Comparison of ENCODE assay signal across 34 mouse cellular contexts in the genomic region with DNA sequence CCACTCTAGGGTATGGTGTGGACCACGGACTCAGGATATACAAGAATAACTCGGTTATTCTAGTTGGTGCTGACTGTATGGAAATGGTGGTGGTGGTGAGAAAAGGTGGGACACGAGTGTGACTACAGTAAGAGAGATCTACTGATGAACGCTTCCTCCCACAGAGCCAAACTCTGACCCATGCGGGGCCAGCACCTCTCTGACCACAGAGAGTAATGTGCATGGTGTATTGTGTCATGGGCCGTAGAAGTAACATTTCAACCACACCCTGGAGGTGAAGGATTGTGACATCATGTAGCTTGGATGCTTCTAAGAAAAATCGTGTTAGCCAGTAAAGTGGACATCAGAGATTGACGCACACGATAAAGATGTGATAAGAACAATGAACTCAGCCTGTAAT. TPM values are rescaled to one million over a fixed set of nuclear protein-coding genes. Genes with fewer than 3 reads are reported as not detected.
DNase-seq lines count a peak whose midpoint lies in the region; ATAC-seq lines count a peak whose summit lies in the region.
"Had no signal": no experiment of that assay in that cellular context is flagged by ENCODE, and none has a peak within 500 bp of the region (broad histone marks: within the 10 kb centered on the region; RNA-seq: fewer than 3 reads in every experiment).

No protein-coding gene starts in this region.

- no peak overlapping the region for H3K4me3 ChIP-seq in midbrain, embryonic 15.5 days
- H3K4me3 ChIP-seq: forebrain, embryonic 10.5 days; forebrain, embryonic 13.5 days; gastrocnemius, adult 2 months; heart, adult 2 months; heart, embryonic 10.5 days; heart, embryonic 13.5 days had no signal

- no peak overlapping the region for H3K9ac ChIP-seq in midbrain, embryonic 15.5 days
- H3K9ac ChIP-seq: forebrain, embryonic 13.5 days; heart, embryonic 13.5 days; hindbrain, embryonic 14.5 days had no signal

- no peaks in the 10 kb centered on the region for H3K36me3 ChIP-seq in midbrain, embryonic 15.5 days (replicated peaks)
- H3K36me3 ChIP-seq: forebrain, embryonic 10.5 days; heart, embryonic 10.5 days; heart, embryonic 13.5 days had no signal

- WGBS in midbrain, embryonic 15.5 days: 93% methylated on average over 9 of the region's 9 CpGs

- no peaks in the 10 kb centered on the region for H3K4me1 ChIP-seq in midbrain, embryonic 15.5 days
- H3K4me1 ChIP-seq: forebrain, embryonic 13.5 days had no signal

- H3K27ac ChIP-seq in midbrain, embryonic 15.5 days: no peak overlapping the region
- H3K27ac ChIP-seq: forebrain, embryonic 10.5 days; forebrain, embryonic 13.5 days; gastrocnemius, adult 2 months; heart, adult 2 months; heart, embryonic 10.5 days; heart, embryonic 13.5 days; hindbrain, embryonic 14.5 days; hindbrain, postnatal 0 days had no signal

- peak; percentile 31 for DNase-seq in lung, postnatal 36 days
- DNase-seq in lung, postnatal 4 days: no peak
- no peak for DNase-seq in embryo, embryonic 10 days (ENCODE audit: low spot score)
- no peak for DNase-seq in frontal cortex, postnatal 36 days (ENCODE audit: low spot score in 2 of 2)
- DNase-seq: adrenal gland, postnatal 10 days; adrenal gland, postnatal 36 days; cerebellum, adult 11 months; cerebellum, adult 2 months; cerebellum, adult 9-11 months; cerebellum, postnatal 36 days; gastrocnemius, adult 2 months; gastrocnemius, postnatal 25 days; heart, adult 2 months; heart, postnatal 14 days; heart, postnatal 4 days had no signal

- H3K27me3 ChIP-seq in midbrain, embryonic 15.5 days (replicated peaks): no peaks in the 10 kb centered on the region
- H3K27me3 ChIP-seq: forebrain, embryonic 13.5 days; heart, embryonic 13.5 days had no signal

- H3K9me3 ChIP-seq in midbrain, embryonic 15.5 days: no peaks in the 10 kb centered on the region
- H3K9me3 ChIP-seq: forebrain, embryonic 10.5 days; forebrain, embryonic 13.5 days; heart, embryonic 10.5 days; heart, embryonic 13.5 days had no signal

- H3K4me2 ChIP-seq in midbrain, embryonic 15.5 days: no peak overlapping the region
- H3K4me2 ChIP-seq: forebrain, embryonic 13.5 days; heart, embryonic 13.5 days; hindbrain, embryonic 14.5 days had no signal

- ATAC-seq in granulocyte monocyte progenitor cell, adult 5-6 weeks (replicated peaks; ENCODE audit: poor library complexity, severe bottlenecking): peak; percentile 80
- peak; percentile 90 for ATAC-seq in monocyte, adult 5-6 weeks (replicated peaks; ENCODE audit: insufficient number of reproducible peaks, low FRiP score, low TSS enrichment, poor library complexity, severe bottlenecking)
- no peak for ATAC-seq in midbrain, embryonic 15.5 days (replicated peaks)
- ATAC-seq: forebrain, embryonic 13.5 days; forebrain, embryonic 16.5 days; hindbrain, postnatal 0 days; inflammation-experienced regulatory T-cells, adult 6 months had no signal

RNA-seq across cellular contexts. Expression of gene Rpl9-ps1, which starts 16.6 kb away (rescaled TPM):
- not detected in 2 replicates for total RNA-seq in granulocyte monocyte progenitor cell, adult 5-6 weeks (2014; fragmentation: Nextera tagmentation)
- not detected in 2 replicates for total RNA-seq in granulocyte monocyte progenitor cell, adult 5-6 weeks (2017)
- total RNA-seq in monocyte, adult 5-6 weeks (2017): 1.3 TPM in 1 of 3 replicates, not detected in the others
- polyA plus RNA-seq in midbrain, embryonic 15.5 days (2015; fragmentation: Nextera tagmentation; extraction: Ambion mirVana): not detected in 2 replicates
- total RNA-seq: adrenal gland, adult 18-20 months; adrenal gland, postnatal 10 days; adrenal gland, postnatal 36 days; ES-E14; gastrocnemius, adult 2 months; gastrocnemius, postnatal 25 days; heart, adult 2 months; heart, postnatal 14 days; heart, postnatal 4 days; hindbrain, postnatal 0 days had no signal
- polyA plus RNA-seq: cerebellum, adult 2 months; cortical plate, adult 2 months; embryonic facial prominence, embryonic 11.5 days; embryonic facial prominence, embryonic 14.5 days; forebrain, embryonic 10.5 days; forebrain, embryonic 13.5 days; forebrain, embryonic 16.5 days; gonadal fat pad, adult 2 months; heart, adult 2 months; heart, embryonic 10.5 days; heart, embryonic 13.5 days; heart, embryonic 16.5 days; hindbrain, embryonic 11.5 days; hindbrain, embryonic 14.5 days; hindbrain, postnatal 0 days; inflammation-experienced regulatory T-cells, adult 6 months had no signal

RNA-seq across cellular contexts. Expression of gene Ccl3, which starts 20.3 kb away (rescaled TPM):
- total RNA-seq in granulocyte monocyte progenitor cell, adult 5-6 weeks (2014; fragmentation: Nextera tagmentation): 5.5 and 6.5 TPM in 2 replicates
- total RNA-seq in granulocyte monocyte progenitor cell, adult 5-6 weeks (2017): 78.6 and 86.4 TPM in 2 replicates
- 448 to 606 TPM (median 547 TPM) in 3 replicates for total RNA-seq in monocyte, adult 5-6 weeks (2017)
- 1.3 and 1.6 TPM in 2 replicates for polyA plus RNA-seq in midbrain, embryonic 15.5 days (2015; fragmentation: Nextera tagmentation; extraction: Ambion mirVana)
- total RNA-seq: adrenal gland, postnatal 36 days; gastrocnemius, adult 2 months; gastrocnemius, postnatal 25 days; heart, adult 2 months; heart, postnatal 14 days had no signal

RNA-seq across cellular contexts. Expression of gene Ccl4, which starts 33.6 kb away (rescaled TPM):
- total RNA-seq in granulocyte monocyte progenitor cell, adult 5-6 weeks (2014; fragmentation: Nextera tagmentation): 2.1 TPM in 1 of 2 replicates, not detected in the other
- 15.2 and 26.9 TPM in 2 replicates for total RNA-seq in granulocyte monocyte progenitor cell, adult 5-6 weeks (2017)
- total RNA-seq in monocyte, adult 5-6 weeks (2017): 523 to 801 TPM (median 669 TPM) in 3 replicates
- 0.56 TPM in 1 of 2 replicates, not detected in the other for polyA plus RNA-seq in midbrain, embryonic 15.5 days (2015; fragmentation: Nextera tagmentation; extraction: Ambion mirVana)
- total RNA-seq: adrenal gland, adult 18-20 months; adrenal gland, postnatal 10 days; ES-E14; gastrocnemius, adult 2 months; gastrocnemius, postnatal 25 days; heart, adult 2 months; heart, postnatal 14 days; heart, postnatal 4 days; hindbrain, postnatal 0 days had no signal
- polyA plus RNA-seq: embryonic facial prominence, embryonic 11.5 days; forebrain, embryonic 16.5 days; heart, embryonic 10.5 days had no signal

RNA-seq across cellular contexts. Expression of gene Ccl6, which starts 35.9 kb away (rescaled TPM):
- total RNA-seq in granulocyte monocyte progenitor cell, adult 5-6 weeks (2014; fragmentation: Nextera tagmentation): 8.8 and 13.4 TPM in 2 replicates
- 16.9 and 19.6 TPM in 2 replicates for total RNA-seq in granulocyte monocyte progenitor cell, adult 5-6 weeks (2017)
- total RNA-seq in monocyte, adult 5-6 weeks (2017): 235 to 1,319 TPM (median 1,123 TPM) in 3 replicates
- polyA plus RNA-seq in midbrain, embryonic 15.5 days (2015; fragmentation: Nextera tagmentation; extraction: Ambion mirVana): 2.1 and 3.5 TPM in 2 replicates
- total RNA-seq: hindbrain, postnatal 0 days had no signal

RNA-seq across cellular contexts. Expression of gene Ccl9, which starts 50.4 kb away (rescaled TPM):
- total RNA-seq in granulocyte monocyte progenitor cell, adult 5-6 weeks (2014; fragmentation: Nextera tagmentation): 189 and 190 TPM in 2 replicates
- 110 and 159 TPM in 2 replicates for total RNA-seq in granulocyte monocyte progenitor cell, adult 5-6 weeks (2017)
- total RNA-seq in monocyte, adult 5-6 weeks (2017): 98.1 to 442 TPM (median 354 TPM) in 3 replicates
- polyA plus RNA-seq in midbrain, embryonic 15.5 days (2015; fragmentation: Nextera tagmentation; extraction: Ambion mirVana): 1.6 and 2.2 TPM in 2 replicates
- polyA plus RNA-seq: inflammation-experienced regulatory T-cells, adult 6 months had no signal

Comparison
In these comparisons a context has a peak if more than half of its experiments do, and no peak if none do; other contexts are left out.
1. RNA of gene Ccl4, which starts 33.6 kb away (total RNA-seq): 523 to 801 TPM in monocyte, adult 5-6 weeks; 2.1 to 26.9 TPM in granulocyte monocyte progenitor cell, adult 5-6 weeks; every median in the first group is over 10 times any median in the second.